Mouse (Mus musculus): ENCODE measurements around the gene Clcn7. TPM values are rescaled to one million over a fixed set of nuclear protein-coding genes. Genes with fewer than 3 reads are reported as not detected.

The Clcn7 gene
- total RNA-seq, 1 experiment = 35.0 TPM

DNA sequence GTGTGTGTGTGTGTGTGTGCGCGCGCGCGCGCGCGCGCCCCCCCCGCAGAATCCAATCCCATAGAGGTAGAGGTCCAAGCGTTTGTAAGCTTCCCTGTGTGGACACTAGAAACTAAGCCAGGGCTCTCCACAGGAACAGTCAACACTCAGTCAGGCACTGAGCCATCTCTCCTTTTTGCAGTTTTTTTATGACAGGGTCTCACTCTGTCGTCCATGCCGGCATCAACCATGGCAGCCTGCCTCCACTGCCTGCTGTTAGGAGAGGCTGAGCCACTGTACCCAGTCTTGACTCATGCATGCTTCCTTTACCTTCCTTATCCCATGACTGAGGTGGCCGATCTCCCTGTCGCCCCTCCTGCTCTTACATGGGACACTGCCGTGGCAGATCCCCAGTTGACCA, 25.4 kb upstream of the Clcn7 start:
- TF ChIP-seq ZC3H11A (IDR thresholded peaks at IDR 0.05; ENCODE audit: borderline replicate concordance, low read depth, low read length) (no peak), HCFC1 (IDR thresholded peaks at IDR 0.05; ENCODE audit: borderline replicate concordance, insufficient read depth, low read length) (no peak), MAFK (IDR thresholded peaks at IDR 0.05; ENCODE audit: insufficient read depth, low read depth, low read length) (no peak), ZNF384 (IDR thresholded peaks at IDR 0.05; ENCODE audit: low read depth, low read length) (no peak), CHD2 (IDR thresholded peaks at IDR 0.05; ENCODE audit: low read depth, low read length) (no peak)
- Histone ChIP-seq H3K4me3 (ENCODE audit: insufficient read depth in 1 of 2, low read depth in 1 of 2, low read length in 2 of 2, poor library complexity in 1 of 2, severe bottlenecking in 1 of 2) (no peak overlapping the region), H3K27ac (ENCODE audit: insufficient read depth, low read depth, low read length, poor library complexity, severe bottlenecking) (no peak overlapping the region), H3K9ac (ENCODE audit: insufficient read depth, low read depth, low read length, poor library complexity, severe bottlenecking) (no peak overlapping the region), H3K4me1 (ENCODE audit: control insufficient read depth in 2 of 2, insufficient read depth in 2 of 2, low read length in 2 of 2, poor library complexity in 1 of 2) (no peaks in the 10 kb centered on the region), H3K36me3 (ENCODE audit: control insufficient read depth, insufficient read depth, low read length, poor library complexity, severe bottlenecking) (peaks cover 43% of the 10 kb centered on the region), H3K9me3 (ENCODE audit: control insufficient read depth, insufficient read depth, low read depth, low read length) (no peaks in the 10 kb centered on the region)
- DNase-seq (ENCODE audit: low read depth, low spot score) = no peak
- in situ Hi-C loops (cut with MboI; ENCODE audit: low sequenced_read_pairs in 2 of 2, unreplicated experiment in 2 of 2) = no loop called here

DNA sequence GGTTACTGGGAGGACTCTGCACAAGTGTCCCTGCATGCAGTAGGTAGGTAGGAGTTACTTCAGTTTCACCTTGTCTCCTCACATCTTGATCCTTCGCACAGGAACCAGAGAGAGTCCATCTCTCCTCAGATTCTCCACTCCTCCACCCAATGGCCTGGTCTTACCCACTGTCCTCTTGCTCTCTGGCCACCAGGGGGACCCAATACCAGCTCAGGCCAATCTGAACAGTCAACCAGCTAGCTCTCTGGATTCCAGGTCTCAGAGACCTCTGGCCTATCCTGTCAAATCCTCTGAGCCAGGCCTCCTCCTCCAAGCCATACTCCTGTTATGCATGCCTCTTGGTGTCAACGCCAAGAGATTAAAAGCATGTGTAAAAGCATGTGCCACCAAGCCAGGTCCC, 23.6 kb upstream of the Clcn7 start:
- peaks cover 47% of the 10 kb centered on the region; the same call in 1 of the 2 replicates for H3K36me3 ChIP-seq (ENCODE audit: control insufficient read depth, insufficient read depth, low read length, poor library complexity, severe bottlenecking)
- H3K9me3 ChIP-seq (ENCODE audit: control insufficient read depth, insufficient read depth, low read depth, low read length) = no peaks in the 10 kb centered on the region
- H3K27ac ChIP-seq (ENCODE audit: insufficient read depth, low read depth, low read length, poor library complexity, severe bottlenecking) = no peak overlapping the region
- no peaks in the 10 kb centered on the region for H3K4me1 ChIP-seq (ENCODE audit: control insufficient read depth in 2 of 2, insufficient read depth in 2 of 2, low read length in 2 of 2, poor library complexity in 1 of 2)
- TF ChIP-seq CHD2 (IDR thresholded peaks at IDR 0.05; ENCODE audit: low read depth, low read length) = no peak
- no peak for TF ChIP-seq ZNF384 (IDR thresholded peaks at IDR 0.05; ENCODE audit: low read depth, low read length)
- TF ChIP-seq ZC3H11A (IDR thresholded peaks at IDR 0.05; ENCODE audit: borderline replicate concordance, low read depth, low read length) = no peak
- TF ChIP-seq HCFC1 (IDR thresholded peaks at IDR 0.05; ENCODE audit: borderline replicate concordance, insufficient read depth, low read length) = no peak
- TF ChIP-seq MAFK (IDR thresholded peaks at IDR 0.05; ENCODE audit: insufficient read depth, low read depth, low read length) = no peak
- H3K9ac ChIP-seq (ENCODE audit: insufficient read depth, low read depth, low read length, poor library complexity, severe bottlenecking) = no peak overlapping the region
- DNase-seq (ENCODE audit: low read depth, low spot score) = peak; percentile 39
- in situ Hi-C loops (cut with MboI; ENCODE audit: low sequenced_read_pairs in 2 of 2, unreplicated experiment in 2 of 2) = no loop called here
- no peak overlapping the region for H3K4me3 ChIP-seq (ENCODE audit: insufficient read depth in 1 of 2, low read depth in 1 of 2, low read length in 2 of 2, poor library complexity in 1 of 2, severe bottlenecking in 1 of 2)

DNA sequence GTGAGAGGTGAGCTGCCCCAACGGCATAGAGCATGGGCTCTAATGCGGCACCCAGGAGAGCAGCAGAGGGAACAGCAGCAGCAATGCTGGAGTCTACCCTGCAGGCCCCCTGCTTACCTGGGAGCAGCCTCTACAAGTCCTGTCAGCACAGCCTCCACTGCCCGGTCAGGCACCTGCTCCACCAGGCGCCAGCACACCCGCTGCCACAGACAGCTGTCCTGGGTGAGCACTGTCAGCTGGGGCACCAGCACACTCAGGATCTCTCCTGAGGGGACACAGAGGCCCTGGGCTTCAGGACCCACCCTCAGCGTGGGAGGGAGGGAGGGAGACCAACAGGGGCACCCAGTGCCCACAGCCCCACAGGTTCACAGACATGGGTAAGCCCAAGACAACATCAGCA, 22.6 kb upstream of the Clcn7 start:
- no peak for DNase-seq (ENCODE audit: low read depth, low spot score)
- no peak for TF ChIP-seq MAFK (IDR thresholded peaks at IDR 0.05; ENCODE audit: insufficient read depth, low read depth, low read length)
- no peak for TF ChIP-seq ZC3H11A (IDR thresholded peaks at IDR 0.05; ENCODE audit: borderline replicate concordance, low read depth, low read length)
- no peak for TF ChIP-seq HCFC1 (IDR thresholded peaks at IDR 0.05; ENCODE audit: borderline replicate concordance, insufficient read depth, low read length)
- no peak for TF ChIP-seq ZNF384 (IDR thresholded peaks at IDR 0.05; ENCODE audit: low read depth, low read length)
- no peak for TF ChIP-seq CHD2 (IDR thresholded peaks at IDR 0.05; ENCODE audit: low read depth, low read length)
- Histone ChIP-seq H3K36me3 (ENCODE audit: control insufficient read depth, insufficient read depth, low read length, poor library complexity, severe bottlenecking) (peaks cover 38% of the 10 kb centered on the region; the same call in 1 of the 2 replicates), H3K27ac (ENCODE audit: insufficient read depth, low read depth, low read length, poor library complexity, severe bottlenecking) (no peak overlapping the region), H3K4me3 (ENCODE audit: insufficient read depth in 1 of 2, low read depth in 1 of 2, low read length in 2 of 2, poor library complexity in 1 of 2, severe bottlenecking in 1 of 2) (no peak overlapping the region), H3K9me3 (ENCODE audit: control insufficient read depth, insufficient read depth, low read depth, low read length) (no peaks in the 10 kb centered on the region), H3K9ac (ENCODE audit: insufficient read depth, low read depth, low read length, poor library complexity, severe bottlenecking) (no peak overlapping the region), H3K4me1 (ENCODE audit: control insufficient read depth in 2 of 2, insufficient read depth in 2 of 2, low read length in 2 of 2, poor library complexity in 1 of 2) (peaks cover 2 to 5% of the 10 kb centered on the region in 2 experiments; a peak in 3 of 4 replicates)
- in situ Hi-C loops (cut with MboI; ENCODE audit: low sequenced_read_pairs in 2 of 2, unreplicated experiment in 2 of 2) = no loop called here

DNA sequence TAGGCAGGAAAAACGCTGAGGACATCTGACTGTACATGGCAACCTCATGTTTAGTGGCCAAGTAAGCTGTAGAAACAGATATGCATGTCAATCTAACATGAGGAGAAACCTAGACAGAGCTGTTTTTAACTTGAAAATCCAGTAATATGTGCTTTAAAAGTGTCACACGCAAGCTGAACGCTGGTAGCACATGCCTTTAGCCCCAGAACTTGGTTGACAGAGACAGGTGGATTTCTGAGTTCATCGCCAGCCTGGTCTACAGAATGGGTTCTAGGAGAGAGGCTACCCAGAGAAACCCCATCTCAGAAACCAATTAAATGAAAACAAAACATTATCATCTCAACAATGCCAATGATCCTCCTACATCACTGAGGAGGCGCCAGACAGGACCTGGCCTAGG, 22.0 kb upstream of the Clcn7 start:
- Histone ChIP-seq H3K36me3 (ENCODE audit: control insufficient read depth, insufficient read depth, low read length, poor library complexity, severe bottlenecking) (peaks cover 34% of the 10 kb centered on the region; the same call in 1 of the 2 replicates), H3K4me1 (ENCODE audit: control insufficient read depth in 2 of 2, insufficient read depth in 2 of 2, low read length in 2 of 2, poor library complexity in 1 of 2) (peaks cover 2 to 7% of the 10 kb centered on the region in 2 experiments; a peak in 3 of 4 replicates), H3K9ac (ENCODE audit: insufficient read depth, low read depth, low read length, poor library complexity, severe bottlenecking) (no peak overlapping the region), H3K4me3 (ENCODE audit: insufficient read depth in 1 of 2, low read depth in 1 of 2, low read length in 2 of 2, poor library complexity in 1 of 2, severe bottlenecking in 1 of 2) (no peak overlapping the region), H3K27ac (ENCODE audit: insufficient read depth, low read depth, low read length, poor library complexity, severe bottlenecking) (no peak overlapping the region), H3K9me3 (ENCODE audit: control insufficient read depth, insufficient read depth, low read depth, low read length) (no peaks in the 10 kb centered on the region)
- in situ Hi-C loops (cut with MboI; ENCODE audit: low sequenced_read_pairs in 2 of 2, unreplicated experiment in 2 of 2) = no loop called here
- no peak for DNase-seq (ENCODE audit: low read depth, low spot score)
- TF ChIP-seq ZC3H11A (IDR thresholded peaks at IDR 0.05; ENCODE audit: borderline replicate concordance, low read depth, low read length) (no peak), ZNF384 (IDR thresholded peaks at IDR 0.05; ENCODE audit: low read depth, low read length) (no peak), CHD2 (IDR thresholded peaks at IDR 0.05; ENCODE audit: low read depth, low read length) (no peak), MAFK (IDR thresholded peaks at IDR 0.05; ENCODE audit: insufficient read depth, low read depth, low read length) (no peak), HCFC1 (IDR thresholded peaks at IDR 0.05; ENCODE audit: borderline replicate concordance, insufficient read depth, low read length) (no peak)
